Mouse (Mus musculus): Measurements from ENCODE around the gene Gm20388. TPM values are rescaled to one million over a fixed set of nuclear protein-coding genes. Genes with fewer than 3 reads are reported as not detected.
"Not testable (repeated sequence)": the region's sequence is repeated elsewhere in the genome, so short reads cannot be mapped to it uniquely, and the experiment has no call there.

The Gm20388 gene
- polyA plus RNA-seq, 1 experiment from 2014 or later = not detected

- no peaks in the 10 kb centered on the region for H3K36me3 ChIP-seq (ENCODE audit: control insufficient read depth, insufficient read depth, low read length)
- H3K9me3 ChIP-seq (ENCODE audit: control insufficient read depth, low read length) = no peaks in the 10 kb centered on the region
- ATAC-seq (ENCODE audit: low FRiP score, low TSS enrichment) (peak; percentile 27), DNase-seq (ENCODE audit: low spot score) (peak; percentile 69)
- H3K9ac ChIP-seq (ENCODE audit: low read length) = peak overlapping the region; percentile 13; the same call in 1 of the 2 replicates
- no peak overlapping the region for H3K4me3 ChIP-seq (ENCODE audit: low read depth, low read length)
- no peak for TF ChIP-seq EP300 (optimal IDR thresholded peaks at IDR 0.05)
- peak; percentile 71 for TF ChIP-seq CTCF (IDR thresholded peaks at IDR 0.05; ENCODE audit: low read depth)
- peak overlapping the region; percentile 78 for H3K27ac ChIP-seq (replicated peaks)
- H3K27me3 ChIP-seq (ENCODE audit: control insufficient read depth, insufficient read depth, low read length) = no peaks in the 10 kb centered on the region
- WGBS = 35% methylated on average over 7 of the region's 7 CpGs
- peaks cover 8% of the 10 kb centered on the region for H3K4me1 ChIP-seq (replicated peaks; ENCODE audit: control insufficient read depth, insufficient read depth)
- H3K4me2 ChIP-seq (replicated peaks; ENCODE audit: low read depth) = no peak overlapping the region
Measured at GRCm38 (mm10) chr8:120364093-120364725, 453.6 kb downstream of the Gm20388 start.

- Histone ChIP-seq H3K27me3 (ENCODE audit: control insufficient read depth, insufficient read depth, low read length) (no peaks in the 10 kb centered on the region), H3K4me3 (ENCODE audit: low read depth, low read length) (no peak overlapping the region), H3K4me2 (replicated peaks; ENCODE audit: low read depth) (no peak overlapping the region), H3K4me1 (replicated peaks; ENCODE audit: control insufficient read depth, insufficient read depth) (peaks cover 13% of the 10 kb centered on the region), H3K9me3 (ENCODE audit: control insufficient read depth, low read length) (no peaks in the 10 kb centered on the region), H3K9ac (ENCODE audit: low read length) (no peak overlapping the region), H3K36me3 (ENCODE audit: control insufficient read depth, insufficient read depth, low read length) (no peaks in the 10 kb centered on the region), H3K27ac (replicated peaks) (peak overlapping the region; percentile 76)
- peak; percentile 76 for DNase-seq (ENCODE audit: low spot score)
- WGBS = 58% methylated on average over 6 of the region's 6 CpGs
- TF ChIP-seq CTCF (IDR thresholded peaks at IDR 0.05; ENCODE audit: low read depth) (no peak), EP300 (optimal IDR thresholded peaks at IDR 0.05) (no peak)
- ATAC-seq (ENCODE audit: low FRiP score, low TSS enrichment) = no peak; the same call in 1 of the 2 replicates
Measured at GRCm38 (mm10) chr8:120366840-120367239, 456.2 kb downstream of the Gm20388 start.

- H3K9me3 ChIP-seq (ENCODE audit: control insufficient read depth, low read length); H3K36me3 ChIP-seq (ENCODE audit: control insufficient read depth, insufficient read depth, low read length); ATAC-seq (ENCODE audit: low FRiP score, low TSS enrichment); H3K27me3 ChIP-seq (ENCODE audit: control insufficient read depth, insufficient read depth, low read length); H3K4me2 ChIP-seq (replicated peaks; ENCODE audit: low read depth); H3K4me3 ChIP-seq (ENCODE audit: low read depth, low read length); DNase-seq (ENCODE audit: low spot score); H3K9ac ChIP-seq (ENCODE audit: low read length): not testable (repeated sequence)
- Histone ChIP-seq H3K27ac (replicated peaks) (peak overlapping the region; percentile 85), H3K4me1 (replicated peaks; ENCODE audit: control insufficient read depth, insufficient read depth) (peaks cover 13% of the 10 kb centered on the region)
- WGBS = 52% methylated on average over 1 of the region's 1 CpGs
Measured at GRCm38 (mm10) chr8:120368191-120368590, 457.6 kb downstream of the Gm20388 start.

GRCm38 (mm10) chr8:120368814-120369649 is 458.4 kb downstream of the Gm20388 start:
- no peak for TF ChIP-seq EP300 (optimal IDR thresholded peaks at IDR 0.05)
- peak; percentile 72 for TF ChIP-seq CTCF (IDR thresholded peaks at IDR 0.05; ENCODE audit: low read depth)
- ATAC-seq (ENCODE audit: low FRiP score, low TSS enrichment) (peak; percentile 84), DNase-seq (ENCODE audit: low spot score) (peak; percentile 95)
- H3K4me3 ChIP-seq (ENCODE audit: low read depth, low read length) = no peak overlapping the region
- H3K4me2 ChIP-seq (replicated peaks; ENCODE audit: low read depth) = no peak overlapping the region
- H3K9ac ChIP-seq (ENCODE audit: low read length) = no peak overlapping the region
- no peaks in the 10 kb centered on the region for H3K9me3 ChIP-seq (ENCODE audit: control insufficient read depth, low read length)
- no peaks in the 10 kb centered on the region for H3K36me3 ChIP-seq (ENCODE audit: control insufficient read depth, insufficient read depth, low read length)
- H3K4me1 ChIP-seq (replicated peaks; ENCODE audit: control insufficient read depth, insufficient read depth) = peaks cover 16% of the 10 kb centered on the region
- 24% methylated on average over 11 of the region's 11 CpGs for WGBS
- H3K27me3 ChIP-seq (ENCODE audit: control insufficient read depth, insufficient read depth, low read length) = no peaks in the 10 kb centered on the region
- H3K27ac ChIP-seq (replicated peaks) = peak overlapping the region; percentile 85

GRCm38 (mm10) chr8:120369956-120370355 is 459.3 kb downstream of the Gm20388 start:
- Histone ChIP-seq H3K27me3 (ENCODE audit: control insufficient read depth, insufficient read depth, low read length) (no peaks in the 10 kb centered on the region), H3K4me2 (replicated peaks; ENCODE audit: low read depth) (no peak overlapping the region), H3K4me1 (replicated peaks; ENCODE audit: control insufficient read depth, insufficient read depth) (peaks cover 22% of the 10 kb centered on the region), H3K36me3 (ENCODE audit: control insufficient read depth, insufficient read depth, low read length) (no peaks in the 10 kb centered on the region), H3K9ac (ENCODE audit: low read length) (no peak overlapping the region), H3K9me3 (ENCODE audit: control insufficient read depth, low read length) (no peaks in the 10 kb centered on the region), H3K4me3 (ENCODE audit: low read depth, low read length) (no peak overlapping the region), H3K27ac (replicated peaks) (no peak overlapping the region; the same call in 1 of the 2 replicates)
- DNase-seq (ENCODE audit: low spot score) (peak; percentile 45), ATAC-seq (ENCODE audit: low FRiP score, low TSS enrichment) (no peak)
- TF ChIP-seq EP300 (optimal IDR thresholded peaks at IDR 0.05) = no peak
- TF ChIP-seq CTCF (IDR thresholded peaks at IDR 0.05; ENCODE audit: low read depth) = no peak
- 52% methylated on average over 7 of the region's 7 CpGs for WGBS

- no peak overlapping the region for H3K9ac ChIP-seq (ENCODE audit: low read length)
- TF ChIP-seq CTCF (IDR thresholded peaks at IDR 0.05; ENCODE audit: low read depth) (peak; percentile 51), EP300 (optimal IDR thresholded peaks at IDR 0.05) (no peak)
- ATAC-seq (ENCODE audit: low FRiP score, low TSS enrichment) = no peak
- peaks cover 22% of the 10 kb centered on the region for H3K4me1 ChIP-seq (replicated peaks; ENCODE audit: control insufficient read depth, insufficient read depth)
- no peak overlapping the region for H3K4me3 ChIP-seq (ENCODE audit: low read depth, low read length)
- no peaks in the 10 kb centered on the region for H3K27me3 ChIP-seq (ENCODE audit: control insufficient read depth, insufficient read depth, low read length)
- no peaks in the 10 kb centered on the region for H3K36me3 ChIP-seq (ENCODE audit: control insufficient read depth, insufficient read depth, low read length)
- H3K9me3 ChIP-seq (ENCODE audit: control insufficient read depth, low read length) = no peaks in the 10 kb centered on the region
- H3K27ac ChIP-seq (replicated peaks) = no peak overlapping the region
- no peak for DNase-seq (ENCODE audit: low spot score)
- WGBS = 79% methylated on average over 4 of the region's 4 CpGs
- H3K4me2 ChIP-seq (replicated peaks; ENCODE audit: low read depth) = no peak overlapping the region
Measured at GRCm38 (mm10) chr8:120370461-120370860, 459.8 kb downstream of the Gm20388 start.
